Mouse (Mus musculus): ENCODE measurements around the gene Primpol. TPM values are rescaled to one million over a fixed set of nuclear protein-coding genes. Genes with fewer than 3 reads are reported as not detected.

Primpol gene
- polyA plus RNA-seq, 1 experiment from 2014 or later = 7.1 TPM

- Histone ChIP-seq H3K27me3 (ENCODE audit: control insufficient read depth, insufficient read depth, low read depth, low read length) (no peaks in the 10 kb centered on the region), H3K36me3 (ENCODE audit: control insufficient read depth, insufficient read depth, low read length) (no peaks in the 10 kb centered on the region), H3K4me2 (ENCODE audit: low read length) (no peak overlapping the region), H3K9ac (ENCODE audit: low read depth, low read length) (no peak overlapping the region), H3K27ac (ENCODE audit: low read length) (no peak overlapping the region), H3K9me3 (replicated peaks; ENCODE audit: control insufficient read depth, low read length, poor library complexity, severe bottlenecking) (no peaks in the 10 kb centered on the region), H3K4me1 (ENCODE audit: control insufficient read depth, insufficient read depth, low read length) (no peaks in the 10 kb centered on the region), H3K4me3 (ENCODE audit: low read depth, low read length) (no peak overlapping the region)
- no peak for ATAC-seq
- WGBS = 76% methylated on average over 7 of the region's 7 CpGs
Measured at GRCm38 (mm10) chr8:46543191-46543590, 73.8 kb downstream of the Primpol start.

- Histone ChIP-seq H3K9ac (ENCODE audit: low read depth, low read length) (no peak overlapping the region), H3K4me1 (ENCODE audit: control insufficient read depth, insufficient read depth, low read length) (no peaks in the 10 kb centered on the region), H3K4me3 (ENCODE audit: low read depth, low read length) (no peak overlapping the region), H3K27ac (ENCODE audit: low read length) (no peak overlapping the region), H3K27me3 (ENCODE audit: control insufficient read depth, insufficient read depth, low read depth, low read length) (no peaks in the 10 kb centered on the region), H3K9me3 (replicated peaks; ENCODE audit: control insufficient read depth, low read length, poor library complexity, severe bottlenecking) (no peaks in the 10 kb centered on the region), H3K4me2 (ENCODE audit: low read length) (no peak overlapping the region), H3K36me3 (ENCODE audit: control insufficient read depth, insufficient read depth, low read length) (no peaks in the 10 kb centered on the region; the same call in 1 of the 2 replicates)
- WGBS = 48% methylated on average over 5 of the region's 5 CpGs
- ATAC-seq = 0 out of 2 replicates have a peak, but pooled peaks have one; percentile 45
Measured at GRCm38 (mm10) chr8:46539701-46540100, 77.3 kb downstream of the Primpol start.

GRCm38 (mm10) chr8:46533926-46534325 lies 83.1 kb downstream of the Primpol start:
- Histone ChIP-seq H3K27me3 (ENCODE audit: control insufficient read depth, insufficient read depth, low read depth, low read length) (no peaks in the 10 kb centered on the region), H3K9me3 (replicated peaks; ENCODE audit: control insufficient read depth, low read length, poor library complexity, severe bottlenecking) (no peaks in the 10 kb centered on the region), H3K9ac (ENCODE audit: low read depth, low read length) (no peak overlapping the region), H3K27ac (ENCODE audit: low read length) (no peak overlapping the region), H3K36me3 (ENCODE audit: control insufficient read depth, insufficient read depth, low read length) (peaks cover 10% of the 10 kb centered on the region; the same call in 1 of the 2 replicates), H3K4me2 (ENCODE audit: low read length) (no peak overlapping the region), H3K4me1 (ENCODE audit: control insufficient read depth, insufficient read depth, low read length) (no peaks in the 10 kb centered on the region), H3K4me3 (ENCODE audit: low read depth, low read length) (no peak overlapping the region)
- WGBS = 90% methylated on average over 7 of the region's 7 CpGs
- no peak for ATAC-seq

- Histone ChIP-seq H3K4me3 (ENCODE audit: low read depth, low read length) (no peak overlapping the region), H3K4me2 (ENCODE audit: low read length) (no peak overlapping the region), H3K9me3 (replicated peaks; ENCODE audit: control insufficient read depth, low read length, poor library complexity, severe bottlenecking) (no peaks in the 10 kb centered on the region), H3K36me3 (ENCODE audit: control insufficient read depth, insufficient read depth, low read length) (peaks cover 12% of the 10 kb centered on the region; the same call in 1 of the 2 replicates), H3K4me1 (ENCODE audit: control insufficient read depth, insufficient read depth, low read length) (no peaks in the 10 kb centered on the region), H3K27me3 (ENCODE audit: control insufficient read depth, insufficient read depth, low read depth, low read length) (no peaks in the 10 kb centered on the region), H3K9ac (ENCODE audit: low read depth, low read length) (no peak overlapping the region), H3K27ac (ENCODE audit: low read length) (no peak overlapping the region)
- no peak for ATAC-seq
- WGBS = 51% methylated on average over 4 of the region's 4 CpGs
Measured at GRCm38 (mm10) chr8:46530541-46530940, 86.5 kb downstream of the Primpol start.

GRCm38 (mm10) chr8:46529508-46529907 lies 87.5 kb downstream of the Primpol start:
- H3K4me2 ChIP-seq (ENCODE audit: low read length) = no peak overlapping the region
- no peak overlapping the region for H3K9ac ChIP-seq (ENCODE audit: low read depth, low read length)
- H3K36me3 ChIP-seq (ENCODE audit: control insufficient read depth, insufficient read depth, low read length) = peaks cover 12% of the 10 kb centered on the region; the same call in 1 of the 2 replicates
- no peaks in the 10 kb centered on the region for H3K9me3 ChIP-seq (replicated peaks; ENCODE audit: control insufficient read depth, low read length, poor library complexity, severe bottlenecking)
- H3K4me3 ChIP-seq (ENCODE audit: low read depth, low read length) = no peak overlapping the region
- H3K4me1 ChIP-seq (ENCODE audit: control insufficient read depth, insufficient read depth, low read length) = no peaks in the 10 kb centered on the region
- WGBS = 87% methylated on average over 4 of the region's 4 CpGs
- no peak overlapping the region for H3K27ac ChIP-seq (ENCODE audit: low read length)
- no peak for ATAC-seq
- no peaks in the 10 kb centered on the region for H3K27me3 ChIP-seq (ENCODE audit: control insufficient read depth, insufficient read depth, low read depth, low read length)

GRCm38 (mm10) chr8:46526821-46527220 lies 90.2 kb downstream of the Primpol start:
- H3K27me3 ChIP-seq (ENCODE audit: control insufficient read depth, insufficient read depth, low read depth, low read length) = no peaks in the 10 kb centered on the region
- H3K4me2 ChIP-seq (ENCODE audit: low read length) = no peak overlapping the region
- H3K27ac ChIP-seq (ENCODE audit: low read length) = no peak overlapping the region
- no peaks in the 10 kb centered on the region for H3K9me3 ChIP-seq (replicated peaks; ENCODE audit: control insufficient read depth, low read length, poor library complexity, severe bottlenecking)
- H3K4me3 ChIP-seq (ENCODE audit: low read depth, low read length) = no peak overlapping the region
- no peak for ATAC-seq
- no peaks in the 10 kb centered on the region for H3K4me1 ChIP-seq (ENCODE audit: control insufficient read depth, insufficient read depth, low read length)
- 63% methylated on average over 10 of the region's 10 CpGs for WGBS
- peaks cover 11% of the 10 kb centered on the region; the same call in 1 of the 2 replicates for H3K36me3 ChIP-seq (ENCODE audit: control insufficient read depth, insufficient read depth, low read length)
- H3K9ac ChIP-seq (ENCODE audit: low read depth, low read length) = no peak overlapping the region

- Histone ChIP-seq H3K9me3 (replicated peaks; ENCODE audit: control insufficient read depth, low read length, poor library complexity, severe bottlenecking) (no peaks in the 10 kb centered on the region), H3K4me1 (ENCODE audit: control insufficient read depth, insufficient read depth, low read length) (no peaks in the 10 kb centered on the region), H3K4me2 (ENCODE audit: low read length) (no peak overlapping the region), H3K27ac (ENCODE audit: low read length) (no peak overlapping the region), H3K27me3 (ENCODE audit: control insufficient read depth, insufficient read depth, low read depth, low read length) (no peaks in the 10 kb centered on the region), H3K4me3 (ENCODE audit: low read depth, low read length) (no peak overlapping the region), H3K36me3 (ENCODE audit: control insufficient read depth, insufficient read depth, low read length) (0 out of 2 replicates have a peak, but pooled peaks cover 5% of the 10 kb centered on the region), H3K9ac (ENCODE audit: low read depth, low read length) (no peak overlapping the region)
- ATAC-seq = no peak
- 90% methylated on average over 8 of the region's 8 CpGs for WGBS
Measured at GRCm38 (mm10) chr8:46526098-46526497, 90.9 kb downstream of the Primpol start.

Other genes with a start within 250 kb of the Primpol start
- 17.9 and 20.2 TPM in 2 replicates for gene Acsl1, start 146.2 kb downstream of the Primpol start, polyA plus RNA-seq (2015; fragmentation: Nextera tagmentation; extraction: Ambion mirVana)
- 5.7 and 6.3 TPM in 2 replicates for gene Cenpu, start 65.2 kb downstream of the Primpol start, polyA plus RNA-seq (2015; fragmentation: Nextera tagmentation; extraction: Ambion mirVana)
- gene Casp3, start 79 bp upstream of the Primpol start, polyA plus RNA-seq (2015; fragmentation: Nextera tagmentation; extraction: Ambion mirVana) = 275 and 285 TPM in 2 replicates
- gene Irf2, start 122.5 kb upstream of the Primpol start, polyA plus RNA-seq (2015; fragmentation: Nextera tagmentation; extraction: Ambion mirVana) = 7.2 and 10.3 TPM in 2 replicates